Mouse (Mus musculus) stomach, embryonic 16.5 days (tissue): ENCODE measurements around the gene 1700093K21Rik. TPM values are rescaled to one million over a fixed set of nuclear protein-coding genes. Genes with fewer than 3 reads are reported as not detected.

Experiments used
- microRNA-seq: library from miRNA; unstranded; fragments of <30 nt; microRNA quantifications from one replicate; pipeline ENCODE4, GENCODE M21; 2016
- polyA plus RNA-seq: library from polyadenylated mRNA; unstranded; fragments of >200 nt; fragmentation: Nextera tagmentation; extraction: Ambion mirVana; gene quantifications from 2 replicates; pipeline ENCODE4 v1.2.1, GENCODE M21; 2015

Gene 1700093K21Rik
- polyA plus RNA-seq, 1 experiment from 2014 or later, result not detected

Small RNA genes within 50 kb of the gene (microRNA-seq; reads per million reads assigned to microRNA genes)
- gene Gm47279, result not detected

Other genes with a start within 250 kb of the 1700093K21Rik start
- gene Usp34, start 214.3 kb downstream of the 1700093K21Rik start, polyA plus RNA-seq, result 19.0 and 24.9 TPM in 2 replicates
- gene Ahsa2, start 23.1 kb downstream of the 1700093K21Rik start, polyA plus RNA-seq, result 56.9 and 62.8 TPM in 2 replicates
- gene 0610010F05Rik, start 112.5 kb upstream of the 1700093K21Rik start, polyA plus RNA-seq, result 21.6 and 23.3 TPM in 2 replicates
- gene Pus10, start 144.5 kb upstream of the 1700093K21Rik start, polyA plus RNA-seq, result 20.8 and 24.4 TPM in 2 replicates
- 20.1 and 24.3 TPM in 2 replicates for gene Pex13, start 144.8 kb upstream of the 1700093K21Rik start, polyA plus RNA-seq
- 1.5 TPM in 2 replicates for gene Rel, start 249.8 kb upstream of the 1700093K21Rik start, polyA plus RNA-seq